Mouse (Mus musculus) kidney, embryonic 15.5 days (tissue): ENCODE results near the gene Pigt. TPM values are rescaled to one million over a fixed set of nuclear protein-coding genes. Genes with fewer than 3 reads are reported as not detected.
A peak's percentile ranks its signal among the peaks of the same experiment; 100 is the strongest.

Experiments
- ATAC-seq: fragments of 200-750 bp; cut with Nextera tagmentation; replicated peaks from 2 replicates; pipeline ENCODE4 v1.8.0; 2017; ENCODE audit warnings: moderate TSS enrichment; ENCODE audit not compliant: low FRiP score
- H3K27ac ChIP-seq: fragments of 300-500 bp; sonication (generic); 2 replicates; pipeline ENCODE4 v1.5.1; 2015; ENCODE audit warnings: mild to moderate bottlenecking, inconsistent platforms
- H3K27me3 ChIP-seq: fragments of 300-500 bp; sonication (generic); 2 replicates; pipeline ENCODE4 v1.6.1; 2015; ENCODE audit warnings: inconsistent platforms
- H3K36me3 ChIP-seq: fragments of 300-500 bp; sonication (generic); 2 replicates; pipeline ENCODE4 v1.6.1; 2015; ENCODE audit warnings: inconsistent platforms
- H3K4me1 ChIP-seq: fragments of 300-500 bp; sonication (generic); 2 replicates; pipeline ENCODE4 v1.6.1; 2015; ENCODE audit warnings: inconsistent platforms
- H3K4me2 ChIP-seq: fragments of 300-500 bp; sonication (generic); 2 replicates; pipeline ENCODE4 v1.6.1; 2015; ENCODE audit warnings: moderate library complexity, mild to moderate bottlenecking, inconsistent platforms
- H3K4me3 ChIP-seq: fragments of 300-500 bp; sonication (generic); replicated peaks from 2 replicates; pipeline ENCODE4 v1.5.1; 2015; ENCODE audit warnings: mild to moderate bottlenecking, inconsistent platforms
- H3K9ac ChIP-seq: fragments of 300-500 bp; sonication (generic); 2 replicates; pipeline ENCODE4 v1.6.1; 2015; ENCODE audit warnings: mild to moderate bottlenecking, inconsistent platforms
- H3K9me3 ChIP-seq: fragments of 300-500 bp; sonication (generic); replicated peaks from 2 replicates; pipeline ENCODE4 v1.6.1; 2016; ENCODE audit warnings: inconsistent platforms
- WGBS: fragments of 180-500 bp; shearing (Covaris S2); methylation state at CpG from one replicate; pipeline ENCODE4 v1.1.7; 2015; ENCODE audit warnings: mixed read lengths; 5-methylcytosine and 5-hydroxymethylcytosine counted together
- polyA plus RNA-seq: library from polyadenylated mRNA; unstranded; fragments of >200 nt; fragmentation: Nextera tagmentation; extraction: Ambion mirVana; gene quantifications from 2 replicates; pipeline ENCODE4 v1.2.1, GENCODE M21; 2015

Gene Pigt
- polyA plus RNA-seq, 1 experiment from 2014 or later: 69.6 TPM

GRCm38 (mm10) chr2:164513389-164513788 is 16.1 kb downstream of the Pigt start:
- H3K9me3 ChIP-seq: no peaks in the 10 kb centered on the region
- no peak overlapping the region for H3K9ac ChIP-seq
- H3K4me3 ChIP-seq: no peak overlapping the region
- no peak overlapping the region for H3K27ac ChIP-seq
- ATAC-seq: no peak
- WGBS: 61% methylated on average over 8 of the region's 8 CpGs
- no peaks in the 10 kb centered on the region for H3K27me3 ChIP-seq
- no peak overlapping the region for H3K4me2 ChIP-seq
- peaks cover 6% of the 10 kb centered on the region; the same call in 1 of the 2 replicates for H3K36me3 ChIP-seq
- peaks cover 18% of the 10 kb centered on the region; the same call in 1 of the 2 replicates for H3K4me1 ChIP-seq

- H3K4me3 ChIP-seq: no peak overlapping the region
- H3K9ac ChIP-seq: no peak overlapping the region
- peaks cover 22% of the 10 kb centered on the region; the same call in 1 of the 2 replicates for H3K4me1 ChIP-seq
- H3K9me3 ChIP-seq: no peaks in the 10 kb centered on the region
- H3K27ac ChIP-seq: no peak overlapping the region
- no peak for ATAC-seq
- H3K27me3 ChIP-seq: no peaks in the 10 kb centered on the region
- H3K36me3 ChIP-seq: no peaks in the 10 kb centered on the region
- H3K4me2 ChIP-seq: no peak overlapping the region
- 76% methylated on average over 3 of the region's 3 CpGs for WGBS
Measured at GRCm38 (mm10) chr2:164514916-164515315, 17.6 kb downstream of the Pigt start.

DNA sequence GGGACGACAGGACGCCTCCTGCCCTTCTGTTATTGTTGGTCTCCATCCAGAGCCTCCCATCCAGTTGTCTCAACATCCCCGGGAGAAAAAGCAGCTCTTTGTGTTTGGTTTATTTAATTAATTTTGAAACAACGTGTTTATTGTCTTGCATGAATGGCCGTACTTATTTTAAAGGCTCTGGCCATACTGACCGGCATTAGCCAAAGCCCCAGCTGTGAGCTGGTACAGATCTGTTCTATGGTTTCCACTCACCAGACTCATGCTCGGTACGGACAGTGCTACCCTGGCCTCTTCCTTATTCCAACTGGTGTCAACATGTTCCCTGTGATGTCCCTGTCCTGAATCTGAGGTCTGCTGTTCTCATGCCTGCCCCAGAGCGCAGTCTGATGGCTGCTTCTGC is 18.6 kb downstream of the Pigt start:
- no peak for ATAC-seq
- no peaks in the 10 kb centered on the region for H3K36me3 ChIP-seq
- no peaks in the 10 kb centered on the region for H3K9me3 ChIP-seq
- WGBS: 68% methylated on average over 9 of the region's 9 CpGs
- no peak overlapping the region for H3K4me2 ChIP-seq
- H3K9ac ChIP-seq: no peak overlapping the region
- no peak overlapping the region for H3K4me3 ChIP-seq
- H3K4me1 ChIP-seq: peaks cover 25% of the 10 kb centered on the region; the same call in 1 of the 2 replicates
- H3K27ac ChIP-seq: no peak overlapping the region
- no peaks in the 10 kb centered on the region for H3K27me3 ChIP-seq

DNA sequence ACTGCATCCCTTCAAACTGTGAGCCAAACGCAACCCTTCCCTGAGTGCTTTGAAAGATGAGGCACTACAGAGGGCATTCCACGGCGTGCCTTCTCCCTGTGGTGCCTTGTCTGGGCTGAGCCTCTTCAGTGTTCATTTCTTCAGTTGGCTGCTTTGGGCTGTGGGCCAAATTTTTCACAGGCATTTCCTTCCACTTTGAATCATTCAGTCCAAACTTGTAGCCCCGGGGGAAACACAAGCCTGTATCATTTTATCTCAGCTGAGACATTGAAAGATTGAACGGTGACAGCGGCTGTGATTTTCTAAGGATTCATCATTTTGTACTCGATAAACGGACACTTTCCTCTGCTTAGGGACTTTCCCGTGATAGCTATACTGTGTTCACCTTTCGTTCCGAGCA is 19.3 kb downstream of the Pigt start:
- peaks cover 25% of the 10 kb centered on the region; the same call in 1 of the 2 replicates for H3K4me1 ChIP-seq
- no peak for ATAC-seq
- peaks cover 4% of the 10 kb centered on the region for H3K27me3 ChIP-seq
- 85% methylated on average over 11 of the region's 11 CpGs for WGBS
- H3K4me2 ChIP-seq: no peak overlapping the region
- H3K36me3 ChIP-seq: no peaks in the 10 kb centered on the region
- H3K27ac ChIP-seq: no peak overlapping the region
- H3K9ac ChIP-seq: no peak overlapping the region
- no peaks in the 10 kb centered on the region for H3K9me3 ChIP-seq
- no peak overlapping the region for H3K4me3 ChIP-seq

DNA sequence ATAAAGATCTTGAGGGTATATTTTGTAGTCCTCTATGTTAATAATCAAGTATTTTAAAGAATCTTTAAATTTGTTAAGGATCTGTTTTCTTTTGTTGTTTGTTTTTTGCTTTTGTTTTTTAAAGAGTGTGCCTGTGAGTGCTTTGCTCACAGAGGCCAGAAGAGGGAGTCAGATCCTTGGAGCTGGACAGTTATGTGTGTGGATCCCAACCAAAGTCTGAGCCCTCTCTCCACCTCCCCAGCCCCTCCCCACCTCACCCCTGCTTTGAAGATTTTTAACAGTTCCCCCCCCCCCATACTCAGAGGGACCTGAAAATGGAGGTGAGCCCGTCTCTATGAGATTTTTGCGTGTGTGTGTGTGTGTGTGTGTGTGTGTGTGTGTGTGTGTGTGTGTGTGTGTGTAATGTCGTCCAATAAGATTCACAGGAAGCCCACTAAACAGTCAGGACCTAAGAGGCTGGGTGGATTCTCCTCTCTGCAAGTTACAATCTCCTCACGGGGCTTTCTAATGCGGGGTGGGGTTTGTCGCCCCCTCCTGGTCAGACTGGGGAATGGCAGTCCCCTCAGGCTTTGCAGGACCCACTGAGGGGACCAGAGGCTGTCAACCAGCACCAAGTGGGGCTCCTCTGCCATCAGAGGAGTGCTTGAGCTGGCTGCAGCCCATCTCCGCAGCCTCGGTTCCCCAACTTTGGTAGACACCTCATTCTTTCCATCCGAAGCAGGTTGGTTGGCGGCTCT is 20.3 kb downstream of the Pigt start:
- H3K27me3 ChIP-seq: peaks cover 12% of the 10 kb centered on the region
- H3K4me2 ChIP-seq: no peak overlapping the region
- H3K4me1 ChIP-seq: peaks cover 30% of the 10 kb centered on the region
- no peak overlapping the region for H3K9ac ChIP-seq
- no peaks in the 10 kb centered on the region for H3K9me3 ChIP-seq
- no peak overlapping the region for H3K4me3 ChIP-seq
- H3K27ac ChIP-seq: no peak overlapping the region
- WGBS: 34% methylated on average over 10 of the region's 10 CpGs
- no peak for ATAC-seq
- H3K36me3 ChIP-seq: no peaks in the 10 kb centered on the region

- no peaks in the 10 kb centered on the region for H3K9me3 ChIP-seq
- peak overlapping the region; percentile 48; the same call in 1 of the 2 replicates for H3K27ac ChIP-seq
- peaks cover 27% of the 10 kb centered on the region for H3K4me1 ChIP-seq
- H3K4me2 ChIP-seq: no peak overlapping the region
- peaks cover 12% of the 10 kb centered on the region for H3K27me3 ChIP-seq
- WGBS: 47% methylated on average over 11 of the region's 11 CpGs
- no peak overlapping the region for H3K4me3 ChIP-seq
- no peaks in the 10 kb centered on the region for H3K36me3 ChIP-seq
- no peak for ATAC-seq
- no peak overlapping the region for H3K9ac ChIP-seq
Measured at GRCm38 (mm10) chr2:164518266-164519170, 21.2 kb downstream of the Pigt start.

GRCm38 (mm10) chr2:164519171-164519526 is 21.8 kb downstream of the Pigt start:
- no peak for ATAC-seq

DNA sequence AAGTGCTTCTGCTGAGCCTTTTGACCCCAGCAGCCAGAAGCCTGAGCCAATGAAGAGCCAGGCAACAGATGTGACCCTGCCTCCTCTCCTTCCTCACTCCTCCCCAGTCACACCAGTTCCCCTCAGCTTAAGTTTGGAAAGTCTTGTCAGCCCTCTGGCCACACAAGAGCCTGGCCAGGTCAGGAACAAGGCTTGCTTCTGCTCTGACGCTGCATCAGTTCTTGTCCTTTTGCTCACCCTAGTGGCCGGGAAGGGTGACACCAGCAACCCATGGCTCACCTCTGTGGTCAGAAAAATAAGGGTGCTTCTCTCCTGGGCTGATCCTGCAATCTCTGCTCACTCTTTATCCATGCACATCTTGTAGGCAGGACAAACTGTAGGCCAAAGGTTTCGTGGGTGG is 23.5 kb downstream of the Pigt start:
- WGBS: 15% methylated on average over 3 of the region's 3 CpGs
- peak; percentile 66; the same call in 1 of the 2 replicates for ATAC-seq

More at GRCm38 (mm10) chr2:164519171-164519526, 21.8 kb downstream of the Pigt start:
- peaks cover 12% of the 10 kb centered on the region for H3K27me3 ChIP-seq
- peaks cover 24% of the 10 kb centered on the region for H3K4me1 ChIP-seq
- H3K9ac ChIP-seq: no peak overlapping the region
- H3K4me3 ChIP-seq: no peak overlapping the region
- 36% methylated on average over 6 of the region's 6 CpGs for WGBS
- H3K27ac ChIP-seq: peak overlapping the region; percentile 48; the same call in 1 of the 2 replicates
- H3K36me3 ChIP-seq: no peaks in the 10 kb centered on the region
- no peak overlapping the region for H3K4me2 ChIP-seq
- no peaks in the 10 kb centered on the region for H3K9me3 ChIP-seq

GRCm38 (mm10) chr2:164521841-164522240 is 24.5 kb downstream of the Pigt start:
- Histone ChIP-seq H3K27ac (no peak overlapping the region), H3K27me3 (peaks cover 12% of the 10 kb centered on the region), H3K9me3 (no peaks in the 10 kb centered on the region), H3K4me2 (0 out of 2 replicates have a peak overlapping the region, but pooled peaks have one; percentile 9), H3K9ac (no peak overlapping the region), H3K36me3 (no peaks in the 10 kb centered on the region), H3K4me1 (peaks cover 17% of the 10 kb centered on the region), H3K4me3 (no peak overlapping the region)
- WGBS: 16% methylated on average over 11 of the region's 11 CpGs
- no peak for ATAC-seq

More for the DNA sequence above, 23.5 kb downstream of the Pigt start:
- no peak overlapping the region for H3K27ac ChIP-seq
- H3K4me2 ChIP-seq: no peak overlapping the region
- H3K9ac ChIP-seq: no peak overlapping the region
- H3K4me3 ChIP-seq: no peak overlapping the region
- peaks cover 12% of the 10 kb centered on the region for H3K27me3 ChIP-seq
- H3K36me3 ChIP-seq: no peaks in the 10 kb centered on the region
- peaks cover 24% of the 10 kb centered on the region for H3K4me1 ChIP-seq
- no peaks in the 10 kb centered on the region for H3K9me3 ChIP-seq

DNA sequence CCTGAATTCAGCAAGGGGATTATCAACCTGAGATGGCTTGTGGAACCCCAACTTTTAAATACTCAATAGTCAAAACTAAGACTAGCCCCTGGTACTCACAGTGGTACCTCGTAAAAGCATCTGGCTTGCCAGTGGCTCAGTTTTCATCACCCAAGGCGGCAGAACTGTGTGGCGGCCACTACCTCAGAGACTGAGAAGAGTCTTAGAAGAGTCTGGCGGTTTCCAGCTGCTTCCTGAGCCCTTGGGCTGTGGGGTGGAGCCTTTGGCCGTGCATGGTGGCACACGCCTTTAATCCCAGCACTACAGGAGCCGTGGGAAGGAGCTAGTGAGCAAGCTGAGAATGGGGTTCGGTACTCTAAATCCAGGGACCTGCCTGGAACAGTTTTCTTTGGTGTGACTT is 25.0 kb downstream of the Pigt start:
- 27% methylated on average over 8 of the region's 8 CpGs for WGBS
- Histone ChIP-seq H3K27ac (no peak overlapping the region), H3K36me3 (no peaks in the 10 kb centered on the region), H3K9me3 (no peaks in the 10 kb centered on the region), H3K9ac (no peak overlapping the region), H3K4me3 (no peak overlapping the region), H3K4me1 (peaks cover 16% of the 10 kb centered on the region), H3K4me2 (0 out of 2 replicates have a peak overlapping the region, but pooled peaks have one; percentile 9), H3K27me3 (peaks cover 12% of the 10 kb centered on the region)
- ATAC-seq: no peak

DNA sequence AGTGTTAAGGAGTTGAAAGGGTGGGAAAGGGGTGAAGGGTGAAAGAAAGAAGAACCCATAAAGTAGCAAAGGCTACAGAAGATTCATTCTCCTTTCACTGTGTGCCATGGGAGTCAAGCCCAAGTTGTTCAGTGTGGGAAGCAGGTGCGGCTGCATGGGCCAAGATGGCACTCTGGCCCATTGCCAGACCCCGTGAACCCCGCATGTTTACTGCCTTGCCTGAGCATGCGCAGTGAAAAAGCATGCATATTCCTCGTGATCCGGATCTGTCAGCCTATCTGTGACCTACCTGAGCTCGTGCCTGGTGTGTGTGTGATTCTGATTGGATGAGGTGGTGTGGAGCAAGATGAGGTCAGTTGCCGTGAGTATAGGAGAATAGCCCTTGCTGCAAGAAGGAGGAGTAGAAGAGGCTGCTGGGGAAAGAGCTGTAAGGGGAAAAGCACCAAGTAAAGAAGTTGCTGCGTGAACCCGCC is 26.0 kb downstream of the Pigt start:
- no peak overlapping the region for H3K27ac ChIP-seq
- no peak overlapping the region for H3K4me3 ChIP-seq
- no peak overlapping the region for H3K9ac ChIP-seq
- H3K9me3 ChIP-seq: no peaks in the 10 kb centered on the region
- H3K4me1 ChIP-seq: peaks cover 16% of the 10 kb centered on the region
- WGBS: 85% methylated on average over 10 of the region's 10 CpGs
- H3K27me3 ChIP-seq: peaks cover 12% of the 10 kb centered on the region
- ATAC-seq: no peak
- H3K36me3 ChIP-seq: no peaks in the 10 kb centered on the region
- no peak overlapping the region for H3K4me2 ChIP-seq

DNA sequence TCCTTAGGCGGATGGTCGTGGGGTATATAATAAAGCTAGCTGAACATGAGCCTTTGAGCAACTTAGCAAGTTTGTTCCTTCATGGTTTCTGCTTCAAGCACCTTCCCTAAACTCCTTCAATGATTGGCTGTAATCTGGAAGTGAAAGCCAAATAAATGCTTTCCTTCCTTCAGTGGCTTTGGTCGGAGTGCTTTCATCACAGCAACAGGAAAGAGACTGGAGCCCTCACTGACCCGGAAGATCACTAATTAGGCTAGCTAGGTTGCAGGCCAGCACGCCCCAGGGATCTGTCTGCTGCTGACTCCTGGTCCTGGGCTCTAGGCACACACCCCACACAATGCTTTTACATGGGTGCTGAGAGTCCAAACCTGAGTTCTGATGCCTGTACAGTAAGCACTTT is 31.2 kb downstream of the Pigt start:
- H3K4me2 ChIP-seq: no peak overlapping the region
- no peak for ATAC-seq
- H3K4me3 ChIP-seq: no peak overlapping the region
- no peak overlapping the region for H3K9ac ChIP-seq
- H3K36me3 ChIP-seq: no peaks in the 10 kb centered on the region
- no peak overlapping the region for H3K27ac ChIP-seq
- H3K9me3 ChIP-seq: no peaks in the 10 kb centered on the region
- 63% methylated on average over 5 of the region's 5 CpGs for WGBS
- no peaks in the 10 kb centered on the region for H3K4me1 ChIP-seq
- no peaks in the 10 kb centered on the region for H3K27me3 ChIP-seq
